26 mouse cellular contexts compared by ENCODE assay signal in genomic region chr1:163512008-163512407, GRCm38 (mm10).
DNase-seq lines count a peak whose midpoint lies in the region; ATAC-seq and TF ChIP-seq lines count a peak whose summit lies in the region.
"Had no signal": no experiment of that assay in that cellular context is flagged by ENCODE, and none has a peak within 500 bp of the region (broad histone marks: within the 10 kb centered on the region; RNA-seq: fewer than 3 reads in every experiment).

No protein-coding gene starts in this region.

- no peaks in the 10 kb centered on the region for H3K9me3 ChIP-seq in lung, embryonic 14.5 days (ENCODE audit: low read depth, low read length)
- no peaks in the 10 kb centered on the region for H3K9me3 ChIP-seq in intestine, embryonic 16.5 days (ENCODE audit: control insufficient read depth, low read length)
- H3K9me3 ChIP-seq: embryonic facial prominence, embryonic 10.5 days; forebrain, embryonic 10.5 days; forebrain, embryonic 13.5 days; hindbrain, embryonic 10.5 days; hindbrain, embryonic 13.5 days had no signal

- H3K4me2 ChIP-seq in lung, embryonic 14.5 days, result no peak overlapping the region
- no peak overlapping the region for H3K4me2 ChIP-seq in intestine, embryonic 16.5 days (ENCODE audit: low read depth, low read length)
- H3K4me2 ChIP-seq: embryonic facial prominence, embryonic 13.5 days; forebrain, embryonic 13.5 days; heart, embryonic 11.5 days; hindbrain, embryonic 13.5 days had no signal

- no peaks in the 10 kb centered on the region for H3K4me1 ChIP-seq in lung, embryonic 14.5 days (ENCODE audit: insufficient read depth)
- no peaks in the 10 kb centered on the region for H3K4me1 ChIP-seq in intestine, embryonic 16.5 days (ENCODE audit: control insufficient read depth, insufficient read depth, low read length)
- H3K4me1 ChIP-seq: embryonic facial prominence, embryonic 10.5 days; forebrain, embryonic 10.5 days; forebrain, embryonic 13.5 days; hindbrain, embryonic 10.5 days; hindbrain, embryonic 13.5 days had no signal

- H3K4me3 ChIP-seq in lung, embryonic 14.5 days (ENCODE audit: low read depth, low read length), result no peak overlapping the region
- no peak overlapping the region for H3K4me3 ChIP-seq in intestine, embryonic 16.5 days (ENCODE audit: low read length)
- H3K4me3 ChIP-seq: embryonic facial prominence, embryonic 10.5 days; embryonic facial prominence, embryonic 13.5 days; forebrain, embryonic 10.5 days; forebrain, embryonic 13.5 days; hindbrain, embryonic 10.5 days; hindbrain, embryonic 13.5 days had no signal

- H3K36me3 ChIP-seq in lung, embryonic 14.5 days (ENCODE audit: insufficient read depth), result no peaks in the 10 kb centered on the region
- H3K36me3 ChIP-seq in intestine, embryonic 16.5 days (ENCODE audit: control insufficient read depth, insufficient read depth, low read length), result no peaks in the 10 kb centered on the region
- H3K36me3 ChIP-seq: embryonic facial prominence, embryonic 10.5 days; embryonic facial prominence, embryonic 13.5 days; forebrain, embryonic 10.5 days; hindbrain, embryonic 10.5 days; hindbrain, embryonic 13.5 days had no signal

- H3K27ac ChIP-seq in lung, embryonic 14.5 days (ENCODE audit: low read depth), result no peak overlapping the region
- H3K27ac ChIP-seq in intestine, embryonic 16.5 days (ENCODE audit: low read length), result no peak overlapping the region
- H3K27ac ChIP-seq: embryonic facial prominence, embryonic 10.5 days; embryonic facial prominence, embryonic 13.5 days; forebrain, embryonic 10.5 days; forebrain, embryonic 13.5 days; hindbrain, embryonic 10.5 days; hindbrain, embryonic 13.5 days had no signal

- no peak for TF ChIP-seq CTCF in lung, embryonic 14.5 days (IDR thresholded peaks at IDR 0.05; ENCODE audit: low read depth)

- 29% methylated on average over 1 of the region's 1 CpGs for WGBS in lung, embryonic 14.5 days
- 53% methylated on average over 1 of the region's 1 CpGs for WGBS in intestine, embryonic 16.5 days

- DNase-seq in kidney, postnatal 10 days, result peak; percentile 13
- DNase-seq in kidney, adult 8-10 months, result no peak
- DNase-seq in lung, embryonic 14.5 days, result peak; percentile 63
- DNase-seq in lung, adult 18-20 months, result no peak
- peak; percentile 31 for DNase-seq in adipocyte (ENCODE audit: low spot score)
- DNase-seq in adrenal gland, postnatal 4 days (ENCODE audit: low spot score in 2 of 2), result no peak
- DNase-seq: adrenal gland, adult 2 months; adrenal gland, postnatal 14 days; cerebellum, adult 11-12 months; cerebellum, adult 8-10 months; cerebellum, postnatal 10 days; cerebellum, postnatal 36 days; embryo, embryonic 11 days; gastrocnemius, postnatal 10 days; gastrocnemius, postnatal 36 days had no signal

- ATAC-seq in lung, embryonic 14.5 days (ENCODE audit: insufficient read depth), result no peak
- ATAC-seq in intestine, embryonic 16.5 days, result no peak
- ATAC-seq: forebrain, embryonic 13.5 days; forebrain, embryonic 16.5 days; hindbrain, embryonic 16.5 days; Patski had no signal

- no peak overlapping the region for H3K9ac ChIP-seq in lung, embryonic 14.5 days
- no peak overlapping the region for H3K9ac ChIP-seq in intestine, embryonic 16.5 days (ENCODE audit: low read depth, low read length)
- H3K9ac ChIP-seq: embryonic facial prominence, embryonic 13.5 days; forebrain, embryonic 13.5 days; hindbrain, embryonic 13.5 days had no signal

- H3K27me3 ChIP-seq in lung, embryonic 14.5 days (ENCODE audit: insufficient read depth, low read length), result no peaks in the 10 kb centered on the region
- H3K27me3 ChIP-seq in intestine, embryonic 16.5 days (replicated peaks; ENCODE audit: control insufficient read depth, insufficient read depth, low read length), result no peaks in the 10 kb centered on the region
- H3K27me3 ChIP-seq: embryonic facial prominence, embryonic 13.5 days; forebrain, embryonic 13.5 days; hindbrain, embryonic 13.5 days; Patski had no signal

Comparison
In these comparisons a context has a peak if more than half of its experiments do, and no peak if none do; other contexts are left out.
1. DNase-seq: peak in kidney, postnatal 10 days (single experiment), lung, embryonic 14.5 days (single experiment) and adipocyte (single experiment); none in kidney, adult 8-10 months (0 of 2), lung, adult 18-20 months (0 of 2) and adrenal gland, postnatal 4 days (0 of 2).